ENCODE assay signal across 7 mouse cellular contexts in genomic region chr10:128409692-128410559, GRCm38 (mm10). TPM values are rescaled to one million over a fixed set of nuclear protein-coding genes. Genes with fewer than 3 reads are reported as not detected.
DNase-seq lines count a peak whose midpoint lies in the region; ATAC-seq lines count a peak whose summit lies in the region.

No protein-coding gene starts in this region.

- no peaks in the 10 kb centered on the region for H3K4me1 ChIP-seq in embryonic facial prominence, embryonic 11.5 days (ENCODE audit: control insufficient read depth, insufficient read depth, low read length)
- H3K4me1 ChIP-seq in limb, embryonic 10.5 days = peaks cover 44% of the 10 kb centered on the region
- H3K4me1 ChIP-seq in midbrain, embryonic 13.5 days (replicated peaks) = peaks cover 49% of the 10 kb centered on the region

- ATAC-seq in embryonic facial prominence, embryonic 11.5 days (replicated peaks; ENCODE audit: insufficient number of reproducible peaks, low FRiP score, low TSS enrichment, low read depth) = peak; percentile 82
- peak; percentile 77 for ATAC-seq in granulocyte monocyte progenitor cell, adult 5-6 weeks (replicated peaks; ENCODE audit: poor library complexity, severe bottlenecking)
- ATAC-seq in midbrain, embryonic 13.5 days = peak; percentile 89

- no peaks in the 10 kb centered on the region; the same call in none of the 2 replicates for H3K36me3 ChIP-seq in embryonic facial prominence, embryonic 11.5 days (replicated peaks; ENCODE audit: control insufficient read depth, insufficient read depth, low read depth, low read length)
- peaks cover 48% of the 10 kb centered on the region for H3K36me3 ChIP-seq in limb, embryonic 10.5 days
- H3K36me3 ChIP-seq in midbrain, embryonic 13.5 days = peaks cover 30% of the 10 kb centered on the region

- DNase-seq in adrenal gland, postnatal 14 days = peak; percentile 98
- peak; percentile 98 for DNase-seq in embryonic facial prominence, embryonic 11.5 days (ENCODE audit: low spot score)
- DNase-seq in kidney, adult 11 months = peak; percentile 98
- peak; percentile 97 for DNase-seq in limb, embryonic 10.5 days (ENCODE audit: low spot score)
- DNase-seq in spleen, adult 12 weeks (ENCODE audit: low spot score) = peak; percentile 93

- peak overlapping the region; percentile 81 for H3K4me2 ChIP-seq in embryonic facial prominence, embryonic 11.5 days (ENCODE audit: low read depth, low read length)
- H3K4me2 ChIP-seq in midbrain, embryonic 13.5 days (replicated peaks) = peak overlapping the region; percentile 94

- no peaks in the 10 kb centered on the region for H3K9me3 ChIP-seq in embryonic facial prominence, embryonic 11.5 days (replicated peaks; ENCODE audit: control insufficient read depth, low read length)
- H3K9me3 ChIP-seq in limb, embryonic 10.5 days (replicated peaks) = no peaks in the 10 kb centered on the region
- no peaks in the 10 kb centered on the region for H3K9me3 ChIP-seq in midbrain, embryonic 13.5 days

- peak overlapping the region; percentile 68 for H3K4me3 ChIP-seq in embryonic facial prominence, embryonic 11.5 days (ENCODE audit: low read depth, low read length)
- H3K4me3 ChIP-seq in limb, embryonic 10.5 days = peak overlapping the region; percentile 80
- peak overlapping the region; percentile 97 for H3K4me3 ChIP-seq in midbrain, embryonic 13.5 days (replicated peaks)

- no peaks in the 10 kb centered on the region for H3K27me3 ChIP-seq in embryonic facial prominence, embryonic 11.5 days (ENCODE audit: control insufficient read depth, insufficient read depth, low read length)
- no peaks in the 10 kb centered on the region for H3K27me3 ChIP-seq in limb, embryonic 10.5 days (ENCODE audit: low read depth, poor library complexity, severe bottlenecking)
- no peaks in the 10 kb centered on the region for H3K27me3 ChIP-seq in midbrain, embryonic 13.5 days

- H3K27ac ChIP-seq in embryonic facial prominence, embryonic 11.5 days (replicated peaks; ENCODE audit: low read depth, low read length) = 0 out of 2 replicates have a peak overlapping the region, but pooled peaks have one; percentile 52
- peak overlapping the region; percentile 94 for H3K27ac ChIP-seq in limb, embryonic 10.5 days
- peak overlapping the region; percentile 95 for H3K27ac ChIP-seq in midbrain, embryonic 13.5 days

- 5% methylated on average over 36 of the region's 36 CpGs for WGBS in embryonic facial prominence, embryonic 11.5 days
- WGBS in limb, embryonic 10.5 days = 7% methylated on average over 36 of the region's 36 CpGs
- 7% methylated on average over 36 of the region's 36 CpGs for WGBS in midbrain, embryonic 13.5 days

- H3K9ac ChIP-seq in embryonic facial prominence, embryonic 11.5 days (replicated peaks; ENCODE audit: low read length) = peak overlapping the region; percentile 78
- H3K9ac ChIP-seq in midbrain, embryonic 13.5 days (replicated peaks) = peak overlapping the region; percentile 90

RNA-seq across cellular contexts. Expression of gene Nabp2, which starts 1.4 kb away (rescaled TPM):
- total RNA-seq in adrenal gland, postnatal 14 days (2021) = 59.8 and 65.2 TPM in 2 replicates
- 92.2 and 99.1 TPM in 2 replicates for polyA plus RNA-seq in embryonic facial prominence, embryonic 11.5 days (2014; fragmentation: Nextera tagmentation; extraction: Ambion mirVana)
- 80.4 and 115 TPM in 2 replicates for total RNA-seq in granulocyte monocyte progenitor cell, adult 5-6 weeks (2014; fragmentation: Nextera tagmentation)
- total RNA-seq in granulocyte monocyte progenitor cell, adult 5-6 weeks (2017) = 58.6 and 60.5 TPM in 2 replicates
- polyA plus RNA-seq in limb, embryonic 10.5 days (2016; fragmentation: Nextera tagmentation; extraction: Ambion mirVana) = 98.7 and 133 TPM in 2 replicates
- polyA plus RNA-seq in midbrain, embryonic 13.5 days (2015; fragmentation: Nextera tagmentation; extraction: Ambion mirVana) = 142 and 153 TPM in 2 replicates

RNA-seq across cellular contexts. Expression of gene Rnf41, which starts 1.5 kb away (rescaled TPM):
- 38.4 and 40.2 TPM in 2 replicates for total RNA-seq in adrenal gland, postnatal 14 days (2021)
- polyA plus RNA-seq in embryonic facial prominence, embryonic 11.5 days (2014; fragmentation: Nextera tagmentation; extraction: Ambion mirVana) = 36.4 and 38.9 TPM in 2 replicates
- total RNA-seq in granulocyte monocyte progenitor cell, adult 5-6 weeks (2014; fragmentation: Nextera tagmentation) = 15.7 and 29.1 TPM in 2 replicates
- total RNA-seq in granulocyte monocyte progenitor cell, adult 5-6 weeks (2017) = 16.5 and 18.6 TPM in 2 replicates
- polyA plus RNA-seq in limb, embryonic 10.5 days (2016; fragmentation: Nextera tagmentation; extraction: Ambion mirVana) = 41.9 and 43.6 TPM in 2 replicates
- polyA plus RNA-seq in midbrain, embryonic 13.5 days (2015; fragmentation: Nextera tagmentation; extraction: Ambion mirVana) = 81.5 and 85.9 TPM in 2 replicates

RNA-seq across cellular contexts. Expression of gene Slc39a5, which starts 8.9 kb away (rescaled TPM):
- 0.78 TPM in 1 of 2 replicates, not detected in the other for total RNA-seq in adrenal gland, postnatal 14 days (2021)
- not detected in 2 replicates for polyA plus RNA-seq in embryonic facial prominence, embryonic 11.5 days (2014; fragmentation: Nextera tagmentation; extraction: Ambion mirVana)
- total RNA-seq in granulocyte monocyte progenitor cell, adult 5-6 weeks (2014; fragmentation: Nextera tagmentation) = not detected in 2 replicates
- total RNA-seq in granulocyte monocyte progenitor cell, adult 5-6 weeks (2017) = not detected in 2 replicates
- 0.21 TPM in 1 of 2 replicates, not detected in the other for polyA plus RNA-seq in limb, embryonic 10.5 days (2016; fragmentation: Nextera tagmentation; extraction: Ambion mirVana)
- polyA plus RNA-seq in midbrain, embryonic 13.5 days (2015; fragmentation: Nextera tagmentation; extraction: Ambion mirVana) = 0.18 and 0.22 TPM in 2 replicates

RNA-seq across cellular contexts. Expression of gene Ankrd52, which starts 33.0 kb away (rescaled TPM):
- 66.7 and 66.9 TPM in 2 replicates for total RNA-seq in adrenal gland, postnatal 14 days (2021)
- polyA plus RNA-seq in embryonic facial prominence, embryonic 11.5 days (2014; fragmentation: Nextera tagmentation; extraction: Ambion mirVana) = 9.3 and 10.4 TPM in 2 replicates
- total RNA-seq in granulocyte monocyte progenitor cell, adult 5-6 weeks (2014; fragmentation: Nextera tagmentation) = 58.1 and 60.1 TPM in 2 replicates
- 9.1 and 11.3 TPM in 2 replicates for total RNA-seq in granulocyte monocyte progenitor cell, adult 5-6 weeks (2017)
- 15.9 and 16.5 TPM in 2 replicates for polyA plus RNA-seq in limb, embryonic 10.5 days (2016; fragmentation: Nextera tagmentation; extraction: Ambion mirVana)
- polyA plus RNA-seq in midbrain, embryonic 13.5 days (2015; fragmentation: Nextera tagmentation; extraction: Ambion mirVana) = 13.0 and 14.8 TPM in 2 replicates

RNA-seq across cellular contexts. Expression of gene Coq10a, which starts 41.1 kb away (rescaled TPM):
- 103 and 111 TPM in 2 replicates for total RNA-seq in adrenal gland, postnatal 14 days (2021)
- 13.2 and 13.5 TPM in 2 replicates for polyA plus RNA-seq in embryonic facial prominence, embryonic 11.5 days (2014; fragmentation: Nextera tagmentation; extraction: Ambion mirVana)
- total RNA-seq in granulocyte monocyte progenitor cell, adult 5-6 weeks (2014; fragmentation: Nextera tagmentation) = 20.8 and 28.4 TPM in 2 replicates
- 6.8 and 7.9 TPM in 2 replicates for total RNA-seq in granulocyte monocyte progenitor cell, adult 5-6 weeks (2017)
- 5.6 and 9.1 TPM in 2 replicates for polyA plus RNA-seq in limb, embryonic 10.5 days (2016; fragmentation: Nextera tagmentation; extraction: Ambion mirVana)
- polyA plus RNA-seq in midbrain, embryonic 13.5 days (2015; fragmentation: Nextera tagmentation; extraction: Ambion mirVana) = 28.2 and 34.3 TPM in 2 replicates

Comparison
In these comparisons a context has a peak if more than half of its experiments do, and no peak if none do; other contexts are left out.
1. Peak in every context shown above with its lines: DNase-seq, ATAC-seq, H3K4me3 ChIP-seq and H3K27ac ChIP-seq.